Mouse (Mus musculus) frontal cortex, postnatal 14 days (tissue): ENCODE results near the gene Spdl1.

Experiments used
- DNase-seq, 2 experiments: peaks; one replicate each; pipeline ENCODE4 v3.0.0; 2022; ENCODE audit warnings: low spot score in 2 of 2

Spdl1 gene

GRCm38 (mm10) chr11:34833318-34834086 is at the start of gene Spdl1:
Spdl1 (minus strand) TSS chr11:34833641.
- DNase-seq: peak; percentile 89 to 96

GRCm38 (mm10) chr11:34881528-34881927 is 48.1 kb upstream of the Spdl1 start:
- DNase-seq: no peak

- DNase-seq: no peak
Measured at GRCm38 (mm10) chr11:34879678-34880077, 46.2 kb upstream of the Spdl1 start.

GRCm38 (mm10) chr11:34873861-34874260 is 40.4 kb upstream of the Spdl1 start:
- DNase-seq: no peak

GRCm38 (mm10) chr11:34872432-34872831 is 39.0 kb upstream of the Spdl1 start:
- DNase-seq: no peak

GRCm38 (mm10) chr11:34871991-34872390 is 38.5 kb upstream of the Spdl1 start:
- no peak for DNase-seq

- DNase-seq: no peak
Measured at GRCm38 (mm10) chr11:34871456-34871855, 38.0 kb upstream of the Spdl1 start.

GRCm38 (mm10) chr11:34868626-34869025 is 35.2 kb upstream of the Spdl1 start:
- DNase-seq: no peak

- no peak for DNase-seq
Measured at GRCm38 (mm10) chr11:34865741-34866270, 32.4 kb upstream of the Spdl1 start.

- DNase-seq: peak; percentile 37 to 43
Measured at GRCm38 (mm10) chr11:34865181-34865580, 31.7 kb upstream of the Spdl1 start.

- DNase-seq: no peak
Measured at GRCm38 (mm10) chr11:34856652-34857051, 23.2 kb upstream of the Spdl1 start.

GRCm38 (mm10) chr11:34846268-34846652 is 12.8 kb upstream of the Spdl1 start:
- no peak for DNase-seq

- DNase-seq: no peak
Measured at GRCm38 (mm10) chr11:34845567-34846267, 12.3 kb upstream of the Spdl1 start.

GRCm38 (mm10) chr11:34843517-34843916 is 10.1 kb upstream of the Spdl1 start:
- no peak for DNase-seq

- DNase-seq: no peak
Measured at GRCm38 (mm10) chr11:34840283-34840682, 6.8 kb upstream of the Spdl1 start.

GRCm38 (mm10) chr11:34839051-34839450 is 5.6 kb upstream of the Spdl1 start:
- DNase-seq: no peak

- DNase-seq: no peak
Measured at GRCm38 (mm10) chr11:34836272-34836671, 2.8 kb upstream of the Spdl1 start.

- DNase-seq: no peak
Measured at GRCm38 (mm10) chr11:34832678-34833077, 763 bp downstream of the Spdl1 start.

GRCm38 (mm10) chr11:34827803-34828202 is 5.6 kb downstream of the Spdl1 start:
- no peak for DNase-seq

- no peak for DNase-seq
Measured at GRCm38 (mm10) chr11:34826940-34827339, 6.5 kb downstream of the Spdl1 start.

- no peak for DNase-seq
Measured at GRCm38 (mm10) chr11:34824791-34825190, 8.7 kb downstream of the Spdl1 start.

- DNase-seq: no peak
Measured at GRCm38 (mm10) chr11:34814767-34815166, 18.7 kb downstream of the Spdl1 start.

GRCm38 (mm10) chr11:34814319-34814718 is 19.1 kb downstream of the Spdl1 start:
- no peak for DNase-seq
